Mouse (Mus musculus): ENCODE results near the gene Anapc5.

Gene Anapc5

GRCm38 (mm10) chr5:122820777-122821523 is at the start of gene Anapc5:
Gene Anapc5 (minus strand): TSS chr5:122821339.
- DNase-seq (ENCODE audit: low spot score): peak; percentile 96

- DNase-seq (ENCODE audit: low spot score): no peak
These were observed 41.9 kb upstream of the Anapc5 start for GRCm38 (mm10) chr5:122863053-122863452.

GRCm38 (mm10) chr5:122855858-122856257 is 34.7 kb upstream of the Anapc5 start:
- no peak for DNase-seq (ENCODE audit: low spot score)

GRCm38 (mm10) chr5:122852611-122853010 is 31.5 kb upstream of the Anapc5 start:
- no peak for DNase-seq (ENCODE audit: low spot score)

- no peak for DNase-seq (ENCODE audit: low spot score)
These were observed 29.3 kb upstream of the Anapc5 start for GRCm38 (mm10) chr5:122850319-122851002.

GRCm38 (mm10) chr5:122849521-122850318 is 28.6 kb upstream of the Anapc5 start, which contains the start of gene Rnf34:
Gene Rnf34 (plus strand): TSS chr5:122850048.
- peak; percentile 98 for DNase-seq (ENCODE audit: low spot score)

GRCm38 (mm10) chr5:122843799-122844198 is 22.7 kb upstream of the Anapc5 start:
- peak; percentile 10 for DNase-seq (ENCODE audit: low spot score)

GRCm38 (mm10) chr5:122841126-122841525 is 20.0 kb upstream of the Anapc5 start:
- DNase-seq (ENCODE audit: low spot score): no peak

GRCm38 (mm10) chr5:122832996-122833395 is 11.9 kb upstream of the Anapc5 start:
- DNase-seq (ENCODE audit: low spot score): no peak

GRCm38 (mm10) chr5:122832536-122832935 is 11.4 kb upstream of the Anapc5 start:
- DNase-seq (ENCODE audit: low spot score): no peak

GRCm38 (mm10) chr5:122825099-122825498 is 4.0 kb upstream of the Anapc5 start:
- DNase-seq (ENCODE audit: low spot score): no peak

- DNase-seq (ENCODE audit: low spot score): no peak
These were observed 3.3 kb upstream of the Anapc5 start for GRCm38 (mm10) chr5:122824450-122824849.

GRCm38 (mm10) chr5:122823976-122824375 is 2.8 kb upstream of the Anapc5 start:
- DNase-seq (ENCODE audit: low spot score): no peak

GRCm38 (mm10) chr5:122822441-122822840 is 1.3 kb upstream of the Anapc5 start:
- no peak for DNase-seq (ENCODE audit: low spot score)

GRCm38 (mm10) chr5:122821524-122821885 is 366 bp upstream of the Anapc5 start:
- no peak for DNase-seq (ENCODE audit: low spot score)

- no peak for DNase-seq (ENCODE audit: low spot score)
These were observed 8.4 kb downstream of the Anapc5 start for GRCm38 (mm10) chr5:122812699-122813098.

GRCm38 (mm10) chr5:122811364-122812079 is 9.6 kb downstream of the Anapc5 start:
- DNase-seq (ENCODE audit: low spot score): peak; percentile 73

- DNase-seq (ENCODE audit: low spot score): no peak
These were observed 15.6 kb downstream of the Anapc5 start for GRCm38 (mm10) chr5:122805503-122805902.

GRCm38 (mm10) chr5:122802706-122803105 is 18.4 kb downstream of the Anapc5 start:
- no peak for DNase-seq (ENCODE audit: low spot score)

GRCm38 (mm10) chr5:122801684-122802083 is 19.5 kb downstream of the Anapc5 start:
- no peak for DNase-seq (ENCODE audit: low spot score)

- no peak for DNase-seq (ENCODE audit: low spot score)
These were observed 20.7 kb downstream of the Anapc5 start for GRCm38 (mm10) chr5:122800345-122801010.
